Mouse (Mus musculus) bone marrow, adult 2 months (tissue): ENCODE measurements around the gene Lnx2.

Experiments
- CTCF ChIP-seq: fragments of 200-500 bp; IDR thresholded peaks from 2 replicates; pipeline ENCODE4 v1.5.1; 2011; ENCODE audit warnings: low read length, control low read depth; ENCODE audit not compliant: control insufficient read depth, insufficient read depth
- POLR2A ChIP-seq: fragments of 200-500 bp; IDR thresholded peaks from 2 replicates; pipeline ENCODE4 v1.6.1; 2011; ENCODE audit warnings: low read depth, mild to moderate bottlenecking, control low read depth, low read length, borderline replicate concordance; ENCODE audit not compliant: control insufficient read depth

DNA sequence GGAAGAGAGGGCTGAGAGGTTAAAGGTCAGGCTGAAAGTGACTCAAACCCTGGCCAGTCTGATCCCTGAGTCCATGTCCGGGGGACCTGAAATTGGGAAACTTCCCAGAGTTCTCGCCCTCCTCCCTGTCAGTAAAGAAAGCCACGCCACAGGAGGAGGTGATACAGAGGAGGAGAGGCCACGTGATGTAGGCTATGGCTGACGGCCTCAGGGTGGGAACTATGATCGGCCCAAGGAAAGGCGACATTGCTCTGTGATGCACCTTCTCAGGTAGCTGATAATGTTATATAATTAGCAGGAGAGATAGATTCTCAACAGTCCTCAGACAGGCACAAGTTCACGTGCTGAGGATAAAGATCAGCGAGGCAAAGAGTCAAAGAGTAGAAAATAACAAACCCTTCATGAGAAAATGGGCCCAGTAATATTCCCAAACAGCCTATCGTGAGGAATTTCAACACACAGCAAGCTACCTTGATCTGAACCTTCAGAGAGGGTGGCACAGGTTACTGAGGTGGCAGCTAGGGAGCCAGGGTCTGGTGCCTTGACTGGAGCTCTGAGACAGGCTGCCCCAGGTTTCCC is 19.6 kb downstream of the Lnx2 start:
- TF ChIP-seq CTCF = no peak
- no peak for TF ChIP-seq POLR2A
